Mouse (Mus musculus): Measurements from ENCODE around the gene Lcn3. TPM values are rescaled to one million over a fixed set of nuclear protein-coding genes. Genes with fewer than 3 reads are reported as not detected.
"Not testable (repeated sequence)": the region's sequence is repeated elsewhere in the genome, so short reads cannot be mapped to it uniquely, and the experiment has no call there.

Gene Lcn3
- polyA plus RNA-seq, 1 experiment from 2014 or later, result not detected

- no peak for ATAC-seq (replicated peaks; ENCODE audit: low FRiP score)
- 88% methylated on average over 9 of the region's 9 CpGs for WGBS
Observed at GRCm38 (mm10) chr2:25779076-25779475, 13.7 kb downstream of the Lcn3 start.

GRCm38 (mm10) chr2:25780921-25781320, 15.6 kb downstream of the Lcn3 start:
- Histone ChIP-seq H3K4me3 (replicated peaks) (no peak overlapping the region), H3K9me3 (replicated peaks) (no peaks in the 10 kb centered on the region), H3K4me2 (no peak overlapping the region), H3K27ac (no peak overlapping the region), H3K27me3 (no peaks in the 10 kb centered on the region), H3K4me1 (no peaks in the 10 kb centered on the region), H3K9ac (no peak overlapping the region), H3K36me3 (no peaks in the 10 kb centered on the region)
- ATAC-seq (replicated peaks; ENCODE audit: low FRiP score), result no peak
- 36% methylated on average over 4 of the region's 4 CpGs for WGBS

More at GRCm38 (mm10) chr2:25779076-25779475, 13.7 kb downstream of the Lcn3 start:
- Histone ChIP-seq H3K36me3 (no peaks in the 10 kb centered on the region), H3K9ac (no peak overlapping the region), H3K9me3 (replicated peaks) (no peaks in the 10 kb centered on the region), H3K27ac (no peak overlapping the region), H3K4me1 (no peaks in the 10 kb centered on the region), H3K27me3 (no peaks in the 10 kb centered on the region), H3K4me3 (replicated peaks) (no peak overlapping the region), H3K4me2 (no peak overlapping the region)

DNA sequence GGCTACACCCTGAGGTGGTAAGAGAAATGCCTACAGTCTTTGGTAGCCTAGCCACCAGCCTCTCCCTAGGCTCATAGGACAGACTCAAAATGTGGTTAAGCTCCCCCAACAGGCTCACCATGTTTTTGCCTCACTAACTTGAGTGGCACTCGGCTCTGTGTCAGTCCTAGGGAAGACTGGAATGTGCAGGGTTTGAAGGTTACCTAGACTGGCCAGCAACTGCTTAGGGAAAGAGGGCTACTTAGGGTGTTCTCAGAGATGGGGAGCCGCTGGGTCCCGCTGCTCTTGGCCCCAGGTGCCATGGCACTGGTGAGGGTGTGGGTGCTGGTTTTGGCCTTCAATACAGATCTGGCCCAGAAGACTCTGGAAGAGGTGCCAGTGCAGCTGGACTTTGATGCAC, 16.6 kb downstream of the Lcn3 start, which contains the start of gene Gm13539:
Gene Gm13539, plus strand, starts transcription at position 301 of the 400 bp plus-strand sequence.
- no peak for ATAC-seq (replicated peaks; ENCODE audit: low FRiP score)
- Histone ChIP-seq H3K4me3 (replicated peaks) (no peak within 1 kb of the TSS), H3K27ac (no peak within 1 kb of the TSS), H3K9me3 (replicated peaks) (no peaks in the 10 kb centered on the region), H3K36me3 (no peaks in the 10 kb centered on the region), H3K4me2 (no peak within 1 kb of the TSS), H3K27me3 (no peaks in the 10 kb centered on the region), H3K4me1 (no peaks in the 10 kb centered on the region), H3K9ac (no peak within 1 kb of the TSS)
- 93% methylated on average over 3 of the region's 3 CpGs for WGBS

- Histone ChIP-seq H3K9me3 (replicated peaks) (no peaks in the 10 kb centered on the region), H3K9ac (no peak overlapping the region), H3K4me2 (no peak overlapping the region), H3K27ac (no peak overlapping the region), H3K27me3 (no peaks in the 10 kb centered on the region), H3K4me1 (no peaks in the 10 kb centered on the region), H3K36me3 (no peaks in the 10 kb centered on the region), H3K4me3 (replicated peaks) (no peak overlapping the region)
- 75% methylated on average over 5 of the region's 5 CpGs for WGBS
- ATAC-seq (replicated peaks; ENCODE audit: low FRiP score), result no peak
Observed at GRCm38 (mm10) chr2:25785573-25786322, 20.4 kb downstream of the Lcn3 start.

DNA sequence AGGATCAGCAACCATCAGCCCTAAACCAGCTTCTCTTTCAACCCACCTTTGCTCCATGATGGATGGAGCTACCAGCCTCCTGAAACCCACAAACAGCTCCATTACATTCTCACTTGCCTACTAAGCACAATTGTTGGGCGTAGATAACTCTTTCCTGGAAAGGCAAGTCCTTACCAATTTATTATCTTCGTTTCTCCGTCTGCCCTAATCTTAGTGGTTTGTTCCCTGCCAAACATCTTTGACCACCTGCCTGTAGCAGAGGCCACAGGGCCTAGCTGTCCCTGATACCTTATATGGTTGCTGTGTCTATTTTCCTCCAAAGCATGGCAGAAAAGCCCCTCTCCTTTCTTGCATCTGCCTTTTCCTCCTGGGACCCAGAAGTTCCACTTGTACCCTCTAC, 23.7 kb downstream of the Lcn3 start:
- no peak overlapping the region for H3K4me2 ChIP-seq
- WGBS, result 77% methylated on average over 3 of the region's 3 CpGs
- H3K27me3 ChIP-seq, result no peaks in the 10 kb centered on the region
- no peaks in the 10 kb centered on the region for H3K9me3 ChIP-seq (replicated peaks)
- H3K27ac ChIP-seq, result no peak overlapping the region
- no peak for ATAC-seq (replicated peaks; ENCODE audit: low FRiP score)
- H3K36me3 ChIP-seq, result no peaks in the 10 kb centered on the region
- H3K4me1 ChIP-seq, result no peaks in the 10 kb centered on the region
- no peak overlapping the region for H3K9ac ChIP-seq
- H3K4me3 ChIP-seq (replicated peaks), result no peak overlapping the region

GRCm38 (mm10) chr2:25797635-25798034, 32.3 kb downstream of the Lcn3 start:
- no peaks in the 10 kb centered on the region for H3K9me3 ChIP-seq (replicated peaks)
- no peak overlapping the region for H3K4me3 ChIP-seq (replicated peaks)
- no peaks in the 10 kb centered on the region for H3K27me3 ChIP-seq
- H3K36me3 ChIP-seq, result no peaks in the 10 kb centered on the region
- H3K4me1 ChIP-seq, result no peaks in the 10 kb centered on the region
- H3K9ac ChIP-seq, result no peak overlapping the region
- H3K27ac ChIP-seq, result no peak overlapping the region
- 28% methylated on average over 2 of the region's 2 CpGs for WGBS
- H3K4me2 ChIP-seq, result no peak overlapping the region
- no peak for ATAC-seq (replicated peaks; ENCODE audit: low FRiP score)

DNA sequence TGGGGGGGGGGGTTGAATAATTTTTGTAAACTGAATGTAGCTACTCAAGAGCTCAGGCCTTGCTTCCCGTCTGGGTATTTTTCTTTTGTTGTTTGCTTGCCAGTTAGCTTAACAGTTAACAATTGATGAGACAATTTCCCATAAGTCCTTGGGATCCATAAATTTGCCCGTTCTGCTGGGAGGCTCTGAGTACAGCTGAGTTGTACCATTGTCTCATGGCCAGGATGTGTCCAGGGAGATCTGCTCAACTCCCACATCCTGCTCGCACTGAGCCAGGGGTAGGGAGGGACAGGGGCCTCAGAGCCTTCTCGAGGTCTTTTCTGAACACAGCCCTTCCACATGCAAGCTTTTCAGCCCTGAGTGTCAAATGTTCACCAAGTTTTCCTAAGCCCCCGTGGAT, 32.7 kb downstream of the Lcn3 start:
- Histone ChIP-seq H3K4me2 (no peak overlapping the region), H3K4me3 (replicated peaks) (no peak overlapping the region), H3K27me3 (no peaks in the 10 kb centered on the region), H3K9ac (no peak overlapping the region), H3K9me3 (replicated peaks) (no peaks in the 10 kb centered on the region), H3K4me1 (no peaks in the 10 kb centered on the region), H3K27ac (no peak overlapping the region), H3K36me3 (no peaks in the 10 kb centered on the region)
- no peak for ATAC-seq (replicated peaks; ENCODE audit: low FRiP score)
- WGBS, result 28% methylated on average over 5 of the region's 5 CpGs

DNA sequence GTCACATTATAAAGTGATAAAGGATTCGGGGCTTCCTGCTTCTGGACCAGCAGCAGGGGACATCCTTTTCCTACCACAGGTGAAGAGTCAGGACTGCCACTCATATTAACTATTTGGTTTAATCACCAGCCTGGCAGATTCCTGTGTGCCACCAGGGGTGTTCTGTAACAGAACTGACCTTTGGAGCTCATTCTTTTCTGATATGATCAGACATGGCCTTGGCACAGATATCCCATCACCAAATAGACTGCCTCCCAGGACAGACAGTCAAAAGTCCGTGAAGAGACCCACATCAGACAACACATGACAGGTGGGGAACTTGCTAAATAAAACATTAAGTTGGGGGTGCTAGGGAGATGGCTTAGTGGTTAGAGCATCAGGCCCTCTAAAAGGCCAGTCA, 46.3 kb downstream of the Lcn3 start:
- no peaks in the 10 kb centered on the region for H3K9me3 ChIP-seq (replicated peaks)
- no peaks in the 10 kb centered on the region for H3K27me3 ChIP-seq
- H3K4me3 ChIP-seq (replicated peaks), result no peak overlapping the region
- H3K4me1 ChIP-seq, result no peaks in the 10 kb centered on the region
- H3K36me3 ChIP-seq, result no peaks in the 10 kb centered on the region
- H3K9ac ChIP-seq, result no peak overlapping the region
- 75% methylated on average over 2 of the region's 2 CpGs for WGBS
- ATAC-seq (replicated peaks; ENCODE audit: low FRiP score), result no peak
- H3K27ac ChIP-seq, result no peak overlapping the region
- no peak overlapping the region for H3K4me2 ChIP-seq

GRCm38 (mm10) chr2:25813364-25813763, 48.0 kb downstream of the Lcn3 start:
- no peak overlapping the region for H3K9ac ChIP-seq
- 80% methylated on average over 5 of the region's 5 CpGs for WGBS
- no peak for ATAC-seq (replicated peaks; ENCODE audit: low FRiP score)

GRCm38 (mm10) chr2:25815748-25816147, 50.4 kb downstream of the Lcn3 start, which contains the start of gene Glt6d1:
Gene Glt6d1, minus strand, starts transcription at chr2:25815848.
- ATAC-seq (replicated peaks; ENCODE audit: low FRiP score); H3K4me3 ChIP-seq (replicated peaks); H3K9ac ChIP-seq; H3K27me3 ChIP-seq; H3K9me3 ChIP-seq (replicated peaks); H3K4me1 ChIP-seq; H3K4me2 ChIP-seq; H3K27ac ChIP-seq; H3K36me3 ChIP-seq: not testable (repeated sequence)
- WGBS, result 65% methylated on average over 1 of the region's 1 CpGs

More at GRCm38 (mm10) chr2:25813364-25813763, 48.0 kb downstream of the Lcn3 start:
- Histone ChIP-seq H3K4me2 (no peak overlapping the region), H3K36me3 (no peaks in the 10 kb centered on the region), H3K4me3 (replicated peaks) (no peak overlapping the region), H3K4me1 (no peaks in the 10 kb centered on the region), H3K9me3 (replicated peaks) (no peaks in the 10 kb centered on the region), H3K27me3 (no peaks in the 10 kb centered on the region), H3K27ac (no peak overlapping the region)
